Mouse (Mus musculus) olfactory bulb, adult 2 months (tissue): ENCODE measurements around the gene Gtf2i. TPM values are rescaled to one million over a fixed set of nuclear protein-coding genes. Genes with fewer than 3 reads are reported as not detected.
A peak's percentile ranks its signal among the peaks of the same experiment; 100 is the strongest.

ENCODE experiments used
- H3K27ac ChIP-seq: fragments of 200-500 bp; 2 replicates; pipeline ENCODE4 v1.5.1; 2012; ENCODE audit warnings: low read depth, low read length; ENCODE audit not compliant: insufficient read depth
- H3K4me1 ChIP-seq: fragments of 200-500 bp; 2 replicates; pipeline ENCODE4 v1.6.1; 2012; ENCODE audit warnings: low read length; ENCODE audit not compliant: control insufficient read depth, insufficient read depth
- H3K4me3 ChIP-seq: fragments of 200-500 bp; 2 replicates; pipeline ENCODE4 v1.5.1; 2012; ENCODE audit warnings: mild to moderate bottlenecking, low read depth, low read length, moderate library complexity; ENCODE audit not compliant: insufficient read depth
- CTCF ChIP-seq: fragments of 200-500 bp; IDR thresholded peaks from 2 replicates; pipeline ENCODE4 v1.5.1; 2012; ENCODE audit warnings: low read depth, mild to moderate bottlenecking, low read length, moderate library complexity; ENCODE audit not compliant: insufficient read depth
- POLR2A ChIP-seq: fragments of 200-500 bp; IDR thresholded peaks from 2 replicates; pipeline ENCODE4 v1.6.1; 2012; ENCODE audit warnings: mild to moderate bottlenecking, low read depth, low read length, moderate library complexity; ENCODE audit not compliant: insufficient read depth
- WGBS: fragments of 180-500 bp; shearing (Covaris S2); methylation state at CpG from one replicate; pipeline ENCODE4 v1.1.7; 2018; 5-methylcytosine and 5-hydroxymethylcytosine counted together
- polyA plus RNA-seq: library from polyadenylated mRNA; stranded (reverse); fragments of >200 nt; gene quantifications from 2 replicates; pipeline ENCODE4 v1.2.4, GENCODE M21; 2012; ENCODE audit warnings: low replicate concordance; ENCODE audit not compliant: missing spikeins, insufficient read depth, insufficient read length

Gtf2i gene
- polyA plus RNA-seq, 1 experiment = 380 TPM

- H3K4me3 ChIP-seq = no peak overlapping the region
- no peak overlapping the region for H3K27ac ChIP-seq
- TF ChIP-seq POLR2A (no peak), CTCF (no peak)
- WGBS = 86% methylated on average over 6 of the region's 6 CpGs
- peaks cover under 1% of the 10 kb centered on the region for H3K4me1 ChIP-seq
Measured at GRCm38 (mm10) chr5:134291096-134291495, 23.5 kb downstream of the Gtf2i start.

GRCm38 (mm10) chr5:134289935-134290560 lies 24.5 kb downstream of the Gtf2i start:
- TF ChIP-seq CTCF (no peak), POLR2A (no peak)
- no peak overlapping the region for H3K4me3 ChIP-seq
- no peak overlapping the region for H3K27ac ChIP-seq
- 86% methylated on average over 12 of the region's 12 CpGs for WGBS
- H3K4me1 ChIP-seq = peaks cover 7% of the 10 kb centered on the region

- peaks cover 15% of the 10 kb centered on the region for H3K4me1 ChIP-seq
- H3K27ac ChIP-seq = no peak overlapping the region
- H3K4me3 ChIP-seq = no peak overlapping the region
- WGBS = 82% methylated on average over 3 of the region's 3 CpGs
- no peak for TF ChIP-seq POLR2A
- no peak for TF ChIP-seq CTCF
Measured at GRCm38 (mm10) chr5:134288071-134288470, 26.5 kb downstream of the Gtf2i start.

GRCm38 (mm10) chr5:134284921-134285320 lies 29.6 kb downstream of the Gtf2i start:
- peaks cover 19% of the 10 kb centered on the region for H3K4me1 ChIP-seq
- WGBS = 45% methylated on average over 12 of the region's 12 CpGs
- TF ChIP-seq POLR2A (no peak), CTCF (no peak)
- H3K27ac ChIP-seq = peak overlapping the region; percentile 59; the same call in 1 of the 2 replicates
- H3K4me3 ChIP-seq = no peak overlapping the region

GRCm38 (mm10) chr5:134282603-134283002 lies 32.0 kb downstream of the Gtf2i start:
- Histone ChIP-seq H3K4me3 (no peak overlapping the region), H3K4me1 (peaks cover 21% of the 10 kb centered on the region), H3K27ac (no peak overlapping the region)
- 58% methylated on average over 9 of the region's 9 CpGs for WGBS
- TF ChIP-seq CTCF (no peak), POLR2A (no peak)

GRCm38 (mm10) chr5:134282076-134282475 lies 32.5 kb downstream of the Gtf2i start:
- WGBS = 50% methylated on average over 3 of the region's 3 CpGs
- no peak for TF ChIP-seq POLR2A
- TF ChIP-seq CTCF = no peak
- H3K27ac ChIP-seq = no peak overlapping the region
- no peak overlapping the region for H3K4me3 ChIP-seq
- H3K4me1 ChIP-seq = peaks cover 22% of the 10 kb centered on the region

- Histone ChIP-seq H3K27ac (no peak overlapping the region), H3K4me3 (no peak overlapping the region), H3K4me1 (peaks cover 26% of the 10 kb centered on the region)
- no peak for TF ChIP-seq POLR2A
- TF ChIP-seq CTCF = no peak
- 75% methylated on average over 7 of the region's 7 CpGs for WGBS
Measured at GRCm38 (mm10) chr5:134279371-134279770, 35.2 kb downstream of the Gtf2i start.

- Histone ChIP-seq H3K4me3 (no peak overlapping the region), H3K4me1 (peaks cover 38% of the 10 kb centered on the region), H3K27ac (no peak overlapping the region)
- 68% methylated on average over 4 of the region's 4 CpGs for WGBS
- TF ChIP-seq POLR2A (no peak), CTCF (no peak)
Measured at GRCm38 (mm10) chr5:134277109-134277508, 37.5 kb downstream of the Gtf2i start.

GRCm38 (mm10) chr5:134275556-134275955 lies 39.0 kb downstream of the Gtf2i start:
- TF ChIP-seq POLR2A = no peak
- TF ChIP-seq CTCF = no peak
- no peak overlapping the region for H3K4me3 ChIP-seq
- H3K27ac ChIP-seq = peak overlapping the region; percentile 69
- 71% methylated on average over 10 of the region's 10 CpGs for WGBS
- peaks cover 46% of the 10 kb centered on the region for H3K4me1 ChIP-seq

- peak overlapping the region; percentile 69 for H3K27ac ChIP-seq
- H3K4me1 ChIP-seq = peaks cover 46% of the 10 kb centered on the region
- H3K4me3 ChIP-seq = no peak overlapping the region
- WGBS = 33% methylated on average over 11 of the region's 11 CpGs
- TF ChIP-seq CTCF (no peak), POLR2A (no peak)
Measured at GRCm38 (mm10) chr5:134275021-134275420, 39.5 kb downstream of the Gtf2i start.
